Comparison of ENCODE assay signal across 13 mouse cellular contexts in genomic region chr2:24507359-24507758, GRCm38 (mm10). TPM values are rescaled to one million over a fixed set of nuclear protein-coding genes. Genes with fewer than 3 reads are reported as not detected.
"Had no signal": no experiment of that assay in that cellular context is flagged by ENCODE, and none has a peak within 500 bp of the region (broad histone marks: within the 10 kb centered on the region; RNA-seq: fewer than 3 reads in every experiment).

No protein-coding gene starts in this region.

- H3K4me1 ChIP-seq: limb, embryonic 15.5 days had no signal

- H3K36me3 ChIP-seq: limb, embryonic 15.5 days; liver, embryonic 12.5 days; midbrain, embryonic 10.5 days; neural tube, embryonic 15.5 days had no signal

- H3K27me3 ChIP-seq: limb, embryonic 15.5 days; liver, embryonic 12.5 days had no signal

- H3K4me3 ChIP-seq: limb, embryonic 15.5 days; liver, embryonic 12.5 days; midbrain, embryonic 10.5 days; myocyte; neural tube, embryonic 15.5 days had no signal

- H3K27ac ChIP-seq: limb, embryonic 15.5 days; liver, embryonic 12.5 days; midbrain, embryonic 10.5 days; neural tube, embryonic 15.5 days had no signal

- H3K9ac ChIP-seq: limb, embryonic 15.5 days; liver, embryonic 12.5 days; lung, embryonic 14.5 days; neural tube, embryonic 15.5 days had no signal

- ATAC-seq: liver, embryonic 12.5 days had no signal

- DNase-seq: kidney, adult 18-20 months; kidney, postnatal 10 days; lung, embryonic 14.5 days; lung, postnatal 10 days; lung, postnatal 4 days; right cerebral cortex, postnatal 14 days; thymus, postnatal 4 days had no signal

- H3K4me2 ChIP-seq: limb, embryonic 15.5 days; liver, embryonic 12.5 days; lung, embryonic 14.5 days; neural tube, embryonic 15.5 days had no signal

- H3K9me3 ChIP-seq: limb, embryonic 15.5 days; liver, embryonic 12.5 days; midbrain, embryonic 10.5 days; neural tube, embryonic 15.5 days had no signal

RNA-seq across cellular contexts. Expression of gene Pax8, which starts 32.0 kb away (rescaled TPM):
- polyA plus RNA-seq: limb, embryonic 11.5 days; liver, embryonic 12.5 days; lung, embryonic 14.5 days; myocyte had no signal
